Mouse (Mus musculus) limb, embryonic 10.5 days (tissue): ENCODE measurements at regions not wholly inside any gene's neighbourhood (a gene's known extent, or its start where the extent isn't known, plus 50 kb on each side); places are given as distances from the start of the nearest gene placed in this dataset.

Source experiments
- DNase-seq: peaks from one replicate; pipeline ENCODE4 v3.0.0-alpha.2; 2017; ENCODE audit warnings: low spot score
- H3K27ac ChIP-seq: fragments of 300-500 bp; sonication (generic); 2 replicates; pipeline ENCODE4 v1.5.1; 2016; ENCODE audit warnings: mild to moderate bottlenecking
- H3K27me3 ChIP-seq: fragments of 300-500 bp; sonication (generic); 2 replicates; pipeline ENCODE4 v1.6.1; 2016; ENCODE audit warnings: low read depth, mild to moderate bottlenecking; ENCODE audit not compliant: poor library complexity, severe bottlenecking
- H3K36me3 ChIP-seq: fragments of 300-500 bp; sonication (generic); 2 replicates; pipeline ENCODE4 v1.6.1; 2016; ENCODE audit warnings: mild to moderate bottlenecking, moderate library complexity
- H3K4me1 ChIP-seq: fragments of 300-500 bp; sonication (generic); 2 replicates; pipeline ENCODE4 v1.6.1; 2016
- H3K4me3 ChIP-seq: fragments of 300-500 bp; sonication (generic); 2 replicates; pipeline ENCODE4 v1.5.1; 2016; ENCODE audit warnings: mild to moderate bottlenecking, moderate library complexity
- H3K9me3 ChIP-seq: fragments of 300-500 bp; sonication (generic); replicated peaks from 2 replicates; pipeline ENCODE4 v1.6.1; 2016; ENCODE audit warnings: mild to moderate bottlenecking
- WGBS: fragments of 180-500 bp; shearing (Covaris S2); methylation state at CpG from one replicate; pipeline ENCODE4 v1.1.7; 2016; 5-methylcytosine and 5-hydroxymethylcytosine counted together

- no peak for DNase-seq
- Histone ChIP-seq H3K36me3 (no peaks in the 10 kb centered on the region), H3K4me1 (no peaks in the 10 kb centered on the region), H3K27me3 (no peaks in the 10 kb centered on the region), H3K4me3 (no peak overlapping the region), H3K9me3 (no peaks in the 10 kb centered on the region), H3K27ac (no peak overlapping the region)
- WGBS, result 83% methylated on average over 1 of the region's 1 CpGs
Measured at GRCm38 (mm10) chr14:109941162-109941561, 813.8 kb downstream of the Slitrk6 start.

- Histone ChIP-seq H3K4me3 (no peak overlapping the region), H3K27me3 (no peaks in the 10 kb centered on the region), H3K4me1 (no peaks in the 10 kb centered on the region), H3K36me3 (no peaks in the 10 kb centered on the region), H3K9me3 (no peaks in the 10 kb centered on the region), H3K27ac (no peak overlapping the region)
- 82% methylated on average over 6 of the region's 6 CpGs for whole genome bisulfite sequencing
- DNase-seq, result no peak
Measured at GRCm38 (mm10) chr14:109937432-109937831, 817.5 kb downstream of the Slitrk6 start.

GRCm38 (mm10) chr14:109928977-109929376, 826.0 kb downstream of the Slitrk6 start:
- no peak overlapping the region for H3K27ac ChIP-seq
- no peaks in the 10 kb centered on the region for H3K36me3 ChIP-seq
- H3K27me3 ChIP-seq, result no peaks in the 10 kb centered on the region
- DNase-seq, result no peak
- H3K4me1 ChIP-seq, result no peaks in the 10 kb centered on the region
- WGBS, result 90% methylated on average over 7 of the region's 7 CpGs
- H3K4me3 ChIP-seq, result no peak overlapping the region
- no peaks in the 10 kb centered on the region for H3K9me3 ChIP-seq

- Histone ChIP-seq H3K4me1 (no peaks in the 10 kb centered on the region), H3K9me3 (no peaks in the 10 kb centered on the region), H3K4me3 (no peak overlapping the region), H3K36me3 (no peaks in the 10 kb centered on the region), H3K27me3 (no peaks in the 10 kb centered on the region), H3K27ac (no peak overlapping the region)
- 93% methylated on average over 2 of the region's 2 CpGs for WGBS
- no peak for DNase-seq
Measured at GRCm38 (mm10) chr14:109891896-109892165, 863.1 kb downstream of the Slitrk6 start.

GRCm38 (mm10) chr14:109891151-109891895, 863.6 kb downstream of the Slitrk6 start:
- Histone ChIP-seq H3K27ac (no peak overlapping the region), H3K9me3 (no peaks in the 10 kb centered on the region), H3K4me1 (no peaks in the 10 kb centered on the region), H3K4me3 (no peak overlapping the region), H3K27me3 (no peaks in the 10 kb centered on the region), H3K36me3 (no peaks in the 10 kb centered on the region)
- WGBS, result 82% methylated on average over 3 of the region's 3 CpGs
- DNase-seq, result no peak

- no peaks in the 10 kb centered on the region for H3K4me1 ChIP-seq
- H3K27ac ChIP-seq, result no peak overlapping the region
- 45% methylated on average over 1 of the region's 1 CpGs for WGBS
Measured at GRCm38 (mm10) chr14:109876950-109877663, 877.8 kb downstream of the Slitrk6 start.

GRCm38 (mm10) chr14:109874230-109874629, 880.7 kb downstream of the Slitrk6 start:
- Histone ChIP-seq H3K4me1 (no peaks in the 10 kb centered on the region), H3K4me3 (no peak overlapping the region), H3K27me3 (no peaks in the 10 kb centered on the region), H3K9me3 (no peaks in the 10 kb centered on the region), H3K36me3 (no peaks in the 10 kb centered on the region), H3K27ac (no peak overlapping the region)
- WGBS, result 11% methylated on average over 1 of the region's 1 CpGs
- peak; percentile 75 for DNase-seq

More at GRCm38 (mm10) chr14:109876950-109877663, 877.8 kb downstream of the Slitrk6 start:
- H3K9me3 ChIP-seq, result no peaks in the 10 kb centered on the region
- H3K27me3 ChIP-seq, result no peaks in the 10 kb centered on the region
- DNase-seq, result no peak
- no peaks in the 10 kb centered on the region for H3K36me3 ChIP-seq
- H3K4me3 ChIP-seq, result no peak overlapping the region

- Histone ChIP-seq H3K36me3 (no peaks in the 10 kb centered on the region), H3K27ac (no peak overlapping the region), H3K9me3 (no peaks in the 10 kb centered on the region), H3K27me3 (no peaks in the 10 kb centered on the region), H3K4me1 (no peaks in the 10 kb centered on the region), H3K4me3 (no peak overlapping the region)
- WGBS, result 43% methylated on average over 6 of the region's 6 CpGs
- no peak for DNase-seq
Measured at GRCm38 (mm10) chr14:109840354-109841104, 914.4 kb downstream of the Slitrk6 start.

- Histone ChIP-seq H3K36me3 (no peaks in the 10 kb centered on the region), H3K9me3 (no peaks in the 10 kb centered on the region), H3K4me3 (no peak overlapping the region), H3K27me3 (no peaks in the 10 kb centered on the region), H3K4me1 (no peaks in the 10 kb centered on the region), H3K27ac (no peak overlapping the region)
- no peak for DNase-seq
- 87% methylated on average over 3 of the region's 3 CpGs for WGBS
Measured at GRCm38 (mm10) chr14:109802522-109803126, 888.7 kb upstream of the Slitrk1 start.

- Histone ChIP-seq H3K36me3 (no peaks in the 10 kb centered on the region), H3K27ac (no peak overlapping the region), H3K27me3 (no peaks in the 10 kb centered on the region), H3K9me3 (no peaks in the 10 kb centered on the region), H3K4me1 (no peaks in the 10 kb centered on the region), H3K4me3 (no peak overlapping the region)
- no peak for DNase-seq
- 85% methylated on average over 1 of the region's 1 CpGs for WGBS
Measured at GRCm38 (mm10) chr14:109772246-109772645, 858.3 kb upstream of the Slitrk1 start.

GRCm38 (mm10) chr14:109760892-109761291, 846.9 kb upstream of the Slitrk1 start:
- DNase-seq, result no peak
- WGBS, result 88% methylated on average over 1 of the region's 1 CpGs
- Histone ChIP-seq H3K4me1 (no peaks in the 10 kb centered on the region), H3K9me3 (no peaks in the 10 kb centered on the region), H3K27ac (no peak overlapping the region), H3K36me3 (no peaks in the 10 kb centered on the region), H3K27me3 (no peaks in the 10 kb centered on the region), H3K4me3 (no peak overlapping the region)
